Mouse (Mus musculus): ENCODE results near the gene Wdr93. TPM values are rescaled to one million over a fixed set of nuclear protein-coding genes. Genes with fewer than 3 reads are reported as not detected.

The Wdr93 gene
- polyA plus RNA-seq (2012; fragmentation: generic; extraction: Trizol) = 0.10 TPM

- Histone ChIP-seq H3K36me3 (ENCODE audit: control insufficient read depth, insufficient read depth) (no peaks in the 10 kb centered on the region), H3K79me2 (ENCODE audit: control insufficient read depth, insufficient read depth) (no peaks in the 10 kb centered on the region), H3K4me3 (peak within 1 kb of the TSS; percentile 41), H3ac (ENCODE audit: control insufficient read depth, insufficient read length) (peak within 1 kb of the TSS; percentile 78), H3K4me2 (ENCODE audit: low read depth) (peak within 1 kb of the TSS; percentile 85), H3K27me3 (ENCODE audit: control insufficient read depth, insufficient read depth, insufficient read length) (no peaks in the 10 kb centered on the region)
- TF ChIP-seq REST (IDR thresholded peaks at IDR 0.05; ENCODE audit: insufficient read depth, insufficient read length) (no peak), SRF (IDR thresholded peaks at IDR 0.05; ENCODE audit: control insufficient read depth, insufficient read length, low read depth) (peak; percentile 83), MYOD1 (IDR thresholded peaks at IDR 0.05; ENCODE audit: control insufficient read depth in 1 of 3, insufficient read length in 2 of 3, low read depth in 2 of 3) (peak in 1 of 3 experiments; percentile 18), CEBPB (IDR thresholded peaks at IDR 0.05; ENCODE audit: insufficient read depth, poor library complexity, severe bottlenecking) (no peak), TCF3 (IDR thresholded peaks at IDR 0.05; ENCODE audit: insufficient read length, low read depth) (no peak), MYOG (IDR thresholded peaks at IDR 0.05; ENCODE audit: control insufficient read depth in 1 of 3, insufficient read depth in 1 of 3, insufficient read length in 2 of 3, low read depth in 2 of 3) (no peak), MAX (IDR thresholded peaks at IDR 0.05; ENCODE audit: low read depth) (no peak), USF1 (IDR thresholded peaks at IDR 0.05; ENCODE audit: low read depth) (no peak), POLR2AphosphoS2 (IDR thresholded peaks at IDR 0.05; ENCODE audit: insufficient read length, low read depth) (no peak), POLR2A (IDR thresholded peaks at IDR 0.05; ENCODE audit: insufficient read length, low read depth) (peak; percentile 71), TCF12 (IDR thresholded peaks at IDR 0.05; ENCODE audit: insufficient read depth, poor library complexity, severe bottlenecking) (no peak), E2F4 (IDR thresholded peaks at IDR 0.05; ENCODE audit: insufficient read depth) (no peak)
Measured at GRCm38 (mm10) chr7:79742659-79743536, at the start of gene Wdr93, which contains the start of gene Pex11a. Wdr93 (plus strand) TSS chr7:79743163. Pex11a (minus strand) TSS chr7:79743131.

- Histone ChIP-seq H3K4me3 (no peak overlapping the region), H3K27me3 (ENCODE audit: control insufficient read depth, insufficient read depth, insufficient read length) (no peaks in the 10 kb centered on the region), H3K36me3 (ENCODE audit: control insufficient read depth, insufficient read depth) (peaks cover 10% of the 10 kb centered on the region), H3K4me2 (ENCODE audit: low read depth) (no peak overlapping the region), H3ac (ENCODE audit: control insufficient read depth, insufficient read length) (no peak overlapping the region), H3K79me2 (ENCODE audit: control insufficient read depth, insufficient read depth) (no peaks in the 10 kb centered on the region)
- TF ChIP-seq TCF12 (IDR thresholded peaks at IDR 0.05; ENCODE audit: insufficient read depth, poor library complexity, severe bottlenecking) (no peak), MYOD1 (IDR thresholded peaks at IDR 0.05; ENCODE audit: control insufficient read depth in 1 of 3, insufficient read length in 2 of 3, low read depth in 2 of 3) (no peak), REST (IDR thresholded peaks at IDR 0.05; ENCODE audit: insufficient read depth, insufficient read length) (no peak), MYOG (IDR thresholded peaks at IDR 0.05; ENCODE audit: control insufficient read depth in 1 of 3, insufficient read depth in 1 of 3, insufficient read length in 2 of 3, low read depth in 2 of 3) (no peak), USF1 (IDR thresholded peaks at IDR 0.05; ENCODE audit: low read depth) (no peak), CEBPB (IDR thresholded peaks at IDR 0.05; ENCODE audit: insufficient read depth, poor library complexity, severe bottlenecking) (no peak), POLR2A (IDR thresholded peaks at IDR 0.05; ENCODE audit: insufficient read length, low read depth) (no peak), TCF3 (IDR thresholded peaks at IDR 0.05; ENCODE audit: insufficient read length, low read depth) (no peak), MAX (IDR thresholded peaks at IDR 0.05; ENCODE audit: low read depth) (no peak), SRF (IDR thresholded peaks at IDR 0.05; ENCODE audit: control insufficient read depth, insufficient read length, low read depth) (no peak), POLR2AphosphoS2 (IDR thresholded peaks at IDR 0.05; ENCODE audit: insufficient read length, low read depth) (no peak), E2F4 (IDR thresholded peaks at IDR 0.05; ENCODE audit: insufficient read depth) (no peak)
Measured at GRCm38 (mm10) chr7:79696495-79696894, 46.5 kb upstream of the Wdr93 start.

- H3K36me3 ChIP-seq (ENCODE audit: control insufficient read depth, insufficient read depth) = peaks cover 6% of the 10 kb centered on the region
- no peaks in the 10 kb centered on the region for H3K79me2 ChIP-seq (ENCODE audit: control insufficient read depth, insufficient read depth)
- H3K4me2 ChIP-seq (ENCODE audit: low read depth) = no peak overlapping the region
- H3K27me3 ChIP-seq (ENCODE audit: control insufficient read depth, insufficient read depth, insufficient read length) = no peaks in the 10 kb centered on the region
- H3ac ChIP-seq (ENCODE audit: control insufficient read depth, insufficient read length) = no peak overlapping the region
- no peak overlapping the region for H3K4me3 ChIP-seq
- no peak for TF ChIP-seq MYOG (IDR thresholded peaks at IDR 0.05; ENCODE audit: control insufficient read depth in 1 of 3, insufficient read depth in 1 of 3, insufficient read length in 2 of 3, low read depth in 2 of 3)
- no peak for TF ChIP-seq REST (IDR thresholded peaks at IDR 0.05; ENCODE audit: insufficient read depth, insufficient read length)
- TF ChIP-seq E2F4 (IDR thresholded peaks at IDR 0.05; ENCODE audit: insufficient read depth) = no peak
- TF ChIP-seq USF1 (IDR thresholded peaks at IDR 0.05; ENCODE audit: low read depth) = no peak
- no peak for TF ChIP-seq MAX (IDR thresholded peaks at IDR 0.05; ENCODE audit: low read depth)
- TF ChIP-seq SRF (IDR thresholded peaks at IDR 0.05; ENCODE audit: control insufficient read depth, insufficient read length, low read depth) = no peak
Measured at GRCm38 (mm10) chr7:79702755-79703154, 40.2 kb upstream of the Wdr93 start.

DNA sequence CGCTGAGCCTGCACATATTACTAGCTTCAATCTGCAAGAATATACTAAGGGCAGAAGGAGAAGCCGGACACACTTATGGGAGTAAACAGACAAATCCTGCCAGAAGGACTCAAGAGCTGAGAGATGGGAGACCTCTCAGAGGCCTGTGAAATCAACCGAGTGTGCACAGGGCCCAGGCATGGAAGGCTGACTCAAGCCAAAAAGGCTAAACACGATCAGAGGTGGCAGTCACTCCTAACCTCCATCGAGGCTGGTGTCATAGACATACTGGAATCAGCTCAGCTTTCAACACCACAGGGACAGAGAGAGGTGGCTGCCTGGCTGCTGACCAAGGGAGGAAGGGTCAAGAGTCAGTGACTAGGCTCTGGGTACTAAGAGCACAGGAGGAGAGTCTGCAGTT, 37.8 kb upstream of the Wdr93 start:
- no peaks in the 10 kb centered on the region for H3K27me3 ChIP-seq (ENCODE audit: control insufficient read depth, insufficient read depth, insufficient read length)
- peaks cover 3% of the 10 kb centered on the region for H3K36me3 ChIP-seq (ENCODE audit: control insufficient read depth, insufficient read depth)
- no peak overlapping the region for H3ac ChIP-seq (ENCODE audit: control insufficient read depth, insufficient read length)
- TF ChIP-seq POLR2AphosphoS2 (IDR thresholded peaks at IDR 0.05; ENCODE audit: insufficient read length, low read depth) (no peak), MYOG (IDR thresholded peaks at IDR 0.05; ENCODE audit: control insufficient read depth in 1 of 3, insufficient read depth in 1 of 3, insufficient read length in 2 of 3, low read depth in 2 of 3) (no peak), USF1 (IDR thresholded peaks at IDR 0.05; ENCODE audit: low read depth) (no peak)
- no peak overlapping the region for H3K4me2 ChIP-seq (ENCODE audit: low read depth)
- H3K4me3 ChIP-seq = no peak overlapping the region
- no peaks in the 10 kb centered on the region for H3K79me2 ChIP-seq (ENCODE audit: control insufficient read depth, insufficient read depth)

Measured in myocyte (in vitro differentiated cells).